8 mouse cellular contexts compared by ENCODE assay signal in the genomic region with DNA sequence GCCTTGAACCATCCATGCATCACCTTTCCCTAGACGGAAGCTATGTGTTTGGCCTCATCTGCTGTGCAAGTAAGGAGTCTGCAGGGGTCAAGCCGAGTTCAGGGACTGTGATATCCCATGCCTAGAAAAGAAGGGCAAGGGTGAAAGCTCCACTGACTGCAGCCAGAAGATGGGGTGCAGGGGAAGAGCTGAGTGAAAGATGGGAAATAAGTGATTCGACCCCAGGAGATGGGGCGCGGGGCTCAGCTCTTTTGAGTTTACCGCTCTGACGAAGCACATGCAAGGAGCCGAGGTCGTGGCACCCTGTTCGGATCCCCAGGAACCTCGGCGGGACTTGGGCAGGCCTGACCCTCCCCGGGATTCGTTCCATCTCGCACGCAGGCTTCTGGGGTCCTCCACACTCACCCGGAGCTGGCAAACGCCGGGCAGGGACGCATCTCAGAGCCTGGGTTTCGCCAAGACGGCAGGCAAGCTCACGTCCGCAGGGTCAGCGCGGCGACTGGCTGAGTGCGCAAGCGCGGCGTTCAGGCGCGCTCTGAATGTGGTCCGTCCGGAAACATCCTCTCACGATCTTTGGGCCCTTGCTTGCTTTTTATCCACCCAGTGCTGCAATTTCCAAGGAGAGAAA. TPM values are rescaled to one million over a fixed set of nuclear protein-coding genes. Genes with fewer than 3 reads are reported as not detected.
DNase-seq lines count a peak whose midpoint lies in the region; TF ChIP-seq lines count a peak whose summit lies in the region.

Gene Zfp770 (minus strand): TSS at position 538 of the 628 bp plus-strand sequence.

- no peak for TF ChIP-seq CTCF in cortical plate, adult 2 months (IDR thresholded peaks at IDR 0.05; ENCODE audit: extremely low read depth, insufficient read depth, low read length)
- no peak for TF ChIP-seq CTCF in left cerebral cortex, adult 2 months (IDR thresholded peaks at IDR 0.05)

- peak; percentile 96 for TF ChIP-seq POLR2A in cortical plate, adult 2 months (IDR thresholded peaks at IDR 0.05; ENCODE audit: extremely low read depth, insufficient read depth, low read length)

- H3K4me3 ChIP-seq in cortical plate, adult 2 months (ENCODE audit: insufficient read depth, low read length), result peak within 1 kb of the TSS; percentile 91
- H3K4me3 ChIP-seq in left cerebral cortex, adult 2 months, result peak within 1 kb of the TSS; percentile 85
- peak within 1 kb of the TSS; percentile 81 for H3K4me3 ChIP-seq in macrophage (ENCODE audit: inconsistent target)

- peak; percentile 86 for DNase-seq in adipocyte (ENCODE audit: low spot score)
- peak; percentile 54 to 63 for DNase-seq in gastrocnemius, adult 8-10 months (ENCODE audit: low spot score in 2 of 2)
- DNase-seq in hindlimb bud, embryonic 11.5 days (ENCODE audit: extremely low spot score, low read depth, low spot score), result peak; percentile 70
- peak; percentile 80 to 84 for DNase-seq in left cerebral cortex, adult 2 months (ENCODE audit: extremely low spot score in 1 of 2, low spot score in 2 of 2)
- peak; percentile 80 for DNase-seq in retina, postnatal 7 days (ENCODE audit: low read depth, low spot score)
- DNase-seq in urinary bladder, adult 18-20 months (ENCODE audit: low spot score in 2 of 2), result peak; percentile 61 to 81

- WGBS in macrophage (ENCODE audit: missing documents), result 0% methylated on average over 36 of the region's 36 CpGs

- peak within 1 kb of the TSS; percentile 49 for H3K27ac ChIP-seq in cortical plate, adult 2 months (ENCODE audit: insufficient read depth, low read length)
- peak within 1 kb of the TSS; percentile 92 for H3K27ac ChIP-seq in left cerebral cortex, adult 2 months
- peak within 1 kb of the TSS; percentile 39 for H3K27ac ChIP-seq in macrophage

- H3K36me3 ChIP-seq in macrophage (ENCODE audit: inconsistent target), result peaks cover 9% of the 10 kb centered on the region; the same call in 1 of the 2 replicates

- peaks cover 34% of the 10 kb centered on the region for H3K79me2 ChIP-seq in macrophage (ENCODE audit: inconsistent target)

- peaks cover 2% of the 10 kb centered on the region; the same call in 1 of the 2 replicates for H3K4me1 ChIP-seq in cortical plate, adult 2 months (ENCODE audit: control insufficient read depth, insufficient read depth, low read length)

- intact Hi-C loops in left cerebral cortex, adult 2 months (cut with DNase I), result loop anchor here (1.0 kb wide), 1 partner anchor 26 kb away; no protein-coding TSS in a partner anchor

RNA-seq across cellular contexts. Expression of gene Zfp770, which starts in this region (rescaled TPM):
- polyA plus RNA-seq in cortical plate, adult 2 months (2012; rRNA removed), result 10.2 and 10.8 TPM in 2 replicates
- total RNA-seq in gastrocnemius, adult 8-10 months (2022), result 10 to 100 TPM; 18.1 to 27.7 (median 21.5) TPM
- total RNA-seq in left cerebral cortex, adult 2 months (2021), result 10 to 100 TPM; 22.1 to 22.3 TPM
- 10 to 100 TPM in 6 of 26 experiments, 1 to 10 TPM in 19, under 1 TPM in 1; 0.85 to 14.5 (median 3.9) TPM for total RNA-seq in macrophage (2018; cell fraction: chromatin; rRNA removed)
- total RNA-seq in macrophage (2018; cell fraction: cytosol; rRNA removed), result 1 to 10 TPM; 1.1 to 5.6 (median 3.2) TPM
- 10 to 100 TPM in 8 of 26 experiments, 1 to 10 TPM in 18; 1.6 to 19.1 (median 4.5) TPM for total RNA-seq in macrophage (2018; cell fraction: nucleus; rRNA removed)
- polyA plus RNA-seq in macrophage (2018), result 3.7 to 4.4 TPM (median 4.1 TPM) in 3 replicates

Comparison
In these comparisons a context has a peak if more than half of its experiments do, and no peak if none do; other contexts are left out.
1. Peak in every context shown above with its lines: DNase-seq, H3K4me3 ChIP-seq and H3K27ac ChIP-seq.
2. H3K27ac ChIP-seq: peak in every context shown above with its lines; median percentile 92 in left cerebral cortex, adult 2 months; 49 in cortical plate, adult 2 months; 39 in macrophage.